Mouse (Mus musculus) lung, embryonic 16.5 days (tissue): Measurements from ENCODE around the gene Slc1a5. TPM values are rescaled to one million over a fixed set of nuclear protein-coding genes. Genes with fewer than 3 reads are reported as not detected.

Experiments used
- ATAC-seq: fragments of 200-750 bp; cut with Nextera tagmentation; 2 replicates; pipeline ENCODE4 v1.8.0; 2017; ENCODE audit warnings: low read depth, mild to moderate bottlenecking, moderate library complexity
- H3K27ac ChIP-seq: fragments of 300-500 bp; sonication (generic); 2 replicates; pipeline ENCODE4 v1.5.1; 2014; ENCODE audit warnings: mild to moderate bottlenecking, control low read depth, low read length
- H3K27me3 ChIP-seq: fragments of 300-500 bp; sonication (generic); 2 replicates; pipeline ENCODE4 v1.6.1; 2014; ENCODE audit warnings: low read depth, low read length, mixed read lengths; ENCODE audit not compliant: control insufficient read depth, insufficient read depth
- H3K36me3 ChIP-seq: fragments of 300-500 bp; sonication (generic); 2 replicates; pipeline ENCODE4 v1.6.1; 2014; ENCODE audit warnings: low read length; ENCODE audit not compliant: control insufficient read depth, insufficient read depth
- H3K4me1 ChIP-seq: fragments of 300-500 bp; sonication (generic); replicated peaks from 2 replicates; pipeline ENCODE4 v1.6.1; 2014; ENCODE audit warnings: low read length, mixed read lengths; ENCODE audit not compliant: control insufficient read depth, insufficient read depth
- H3K4me2 ChIP-seq: fragments of 300-500 bp; sonication (generic); 2 replicates; pipeline ENCODE4 v1.6.1; 2014; ENCODE audit warnings: low read depth, low read length, control low read depth
- H3K4me3 ChIP-seq: fragments of 300-500 bp; sonication (generic); 2 replicates; pipeline ENCODE4 v1.5.1; 2014; ENCODE audit warnings: mild to moderate bottlenecking, low read length, control low read depth
- H3K9ac ChIP-seq: fragments of 300-500 bp; sonication (generic); 2 replicates; pipeline ENCODE4 v1.6.1; 2014; ENCODE audit warnings: low read length, control low read depth
- H3K9me3 ChIP-seq: fragments of 300-500 bp; sonication (generic); 2 replicates; pipeline ENCODE4 v1.6.1; 2016; ENCODE audit warnings: low read length; ENCODE audit not compliant: control insufficient read depth
- WGBS: fragments of 180-500 bp; shearing (Covaris S2); extraction: QIAGEN DNeasy Blood & Tissue Kit; methylation state at CpG from one replicate; pipeline ENCODE4 v1.1.7; 2014; 5-methylcytosine and 5-hydroxymethylcytosine counted together
- polyA plus RNA-seq: library from polyadenylated mRNA; unstranded; fragments of >200 nt; fragmentation: Nextera tagmentation; extraction: Ambion mirVana; gene quantifications from 2 replicates; pipeline ENCODE4 v1.2.1, GENCODE M21; 2015

Slc1a5 gene
- polyA plus RNA-seq, 1 experiment from 2014 or later = 46.7 TPM

DNA sequence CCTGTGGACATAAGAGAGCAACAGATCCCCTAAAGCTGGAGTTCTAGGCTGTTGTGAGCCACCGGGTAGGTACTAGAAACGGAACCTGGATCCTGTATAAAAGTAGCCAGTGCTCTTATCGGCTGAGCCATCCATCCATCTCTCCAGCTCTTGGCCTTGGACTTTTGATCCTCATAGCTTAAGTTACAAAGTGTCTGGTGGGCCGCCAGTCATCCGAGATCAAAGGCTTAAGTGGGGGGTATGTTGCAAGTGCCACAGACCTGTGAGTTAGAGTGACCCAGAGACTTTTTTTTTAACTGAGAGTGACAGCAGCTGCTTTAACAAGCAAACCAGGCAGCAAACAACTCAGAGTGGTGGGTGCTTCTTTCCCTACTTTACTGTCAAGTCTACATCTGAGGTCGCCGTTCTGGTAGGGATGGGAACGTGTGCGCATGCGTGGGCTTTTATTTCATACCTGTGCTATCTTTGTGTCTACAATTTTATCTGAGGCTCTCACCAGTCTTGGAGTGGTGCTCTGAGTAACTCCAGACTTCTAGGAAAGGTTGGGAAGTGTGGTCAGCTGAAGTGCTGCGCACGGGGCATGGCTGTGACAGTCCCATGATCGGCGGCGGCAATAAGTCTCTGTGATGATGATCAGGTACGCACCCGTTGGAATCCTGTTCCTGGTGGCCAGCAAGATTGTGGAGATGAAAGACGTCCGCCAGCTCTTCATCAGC is 12.0 kb downstream of the Slc1a5 start:
- no peak overlapping the region for H3K9ac ChIP-seq
- 56% methylated on average over 19 of the region's 19 CpGs for whole genome bisulfite sequencing
- no peaks in the 10 kb centered on the region; the same call in none of the 2 replicates for H3K36me3 ChIP-seq
- H3K9me3 ChIP-seq = no peaks in the 10 kb centered on the region
- peak overlapping the region; percentile 83 for H3K27ac ChIP-seq
- H3K4me3 ChIP-seq = peak overlapping the region; percentile 20; the same call in 1 of the 2 replicates
- peak overlapping the region; percentile 36 for H3K4me2 ChIP-seq
- ATAC-seq = peak; percentile 59
- peaks cover 10% of the 10 kb centered on the region for H3K4me1 ChIP-seq
- H3K27me3 ChIP-seq = no peaks in the 10 kb centered on the region

DNA sequence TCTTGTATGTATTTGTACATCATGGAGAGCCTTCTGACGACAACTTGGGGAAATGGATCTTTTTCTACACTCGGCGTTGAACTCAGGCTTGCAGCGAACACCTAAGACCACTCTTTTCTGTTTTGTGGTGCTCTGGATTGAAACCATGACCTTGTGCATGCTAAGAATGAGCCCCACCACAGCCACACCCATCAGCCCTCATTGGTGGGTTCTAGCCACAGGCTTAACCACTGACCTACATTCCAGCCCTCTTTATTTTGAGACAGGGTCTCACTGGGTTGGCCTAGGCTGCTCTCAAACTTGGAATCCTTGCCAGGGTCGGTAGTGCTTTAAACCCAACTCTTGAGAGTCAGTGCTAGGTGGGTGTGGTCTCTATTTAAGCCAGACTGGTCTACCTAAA is 13.7 kb downstream of the Slc1a5 start:
- no peak for ATAC-seq
- H3K36me3 ChIP-seq = no peaks in the 10 kb centered on the region; the same call in 1 of the 2 replicates
- H3K9me3 ChIP-seq = no peaks in the 10 kb centered on the region
- H3K9ac ChIP-seq = no peak overlapping the region
- no peak overlapping the region for H3K27ac ChIP-seq
- no peak overlapping the region for H3K4me3 ChIP-seq
- H3K4me1 ChIP-seq = peaks cover 10% of the 10 kb centered on the region
- WGBS = 87% methylated on average over 5 of the region's 5 CpGs
- H3K27me3 ChIP-seq = no peaks in the 10 kb centered on the region
- H3K4me2 ChIP-seq = no peak overlapping the region

- H3K4me1 ChIP-seq = 0 out of 2 replicates have a peak, but pooled peaks cover 2% of the 10 kb centered on the region
- no peak overlapping the region for H3K9ac ChIP-seq
- H3K9me3 ChIP-seq = no peaks in the 10 kb centered on the region
- H3K27me3 ChIP-seq = no peaks in the 10 kb centered on the region
- H3K36me3 ChIP-seq = peaks cover 10% of the 10 kb centered on the region
- no peak overlapping the region for H3K4me3 ChIP-seq
- ATAC-seq = peak; percentile 27; the same call in 1 of the 2 replicates
- 32% methylated on average over 8 of the region's 8 CpGs for WGBS
- H3K4me2 ChIP-seq = no peak overlapping the region
- no peak overlapping the region for H3K27ac ChIP-seq
Measured at GRCm38 (mm10) chr7:16804409-16805028, 23.4 kb downstream of the Slc1a5 start.

GRCm38 (mm10) chr7:16807936-16808335 is 26.8 kb downstream of the Slc1a5 start:
- Histone ChIP-seq H3K4me2 (no peak overlapping the region), H3K4me3 (no peak overlapping the region), H3K27ac (no peak overlapping the region), H3K27me3 (no peaks in the 10 kb centered on the region; the same call in 1 of the 2 replicates), H3K4me1 (peaks cover 15% of the 10 kb centered on the region), H3K36me3 (peaks cover 10% of the 10 kb centered on the region), H3K9me3 (no peaks in the 10 kb centered on the region), H3K9ac (no peak overlapping the region)
- ATAC-seq = no peak
- 86% methylated on average over 9 of the region's 9 CpGs for WGBS

DNA sequence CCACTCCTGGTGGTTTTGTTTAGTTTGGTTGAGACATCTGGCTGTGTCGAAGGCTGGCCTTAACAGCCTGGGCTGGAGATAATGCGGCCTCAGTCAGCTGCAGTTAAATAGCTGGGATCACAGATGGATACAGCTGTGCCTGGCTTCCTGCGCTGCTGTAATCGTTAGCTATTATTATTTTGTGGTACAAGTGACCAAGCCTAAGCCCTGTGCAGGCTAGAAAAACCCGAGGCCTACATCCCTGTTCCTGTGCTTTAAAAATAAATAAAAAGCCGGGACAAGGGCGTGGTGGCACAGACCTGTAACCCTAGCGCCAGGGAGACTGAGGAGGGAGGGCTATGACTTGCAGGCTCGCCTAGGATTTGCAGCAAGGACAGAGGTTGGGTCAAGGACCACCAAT is 27.5 kb downstream of the Slc1a5 start:
- no peaks in the 10 kb centered on the region for H3K9me3 ChIP-seq
- 70% methylated on average over 9 of the region's 9 CpGs for WGBS
- no peak overlapping the region for H3K27ac ChIP-seq
- H3K4me2 ChIP-seq = no peak overlapping the region
- no peak overlapping the region for H3K9ac ChIP-seq
- peaks cover 15% of the 10 kb centered on the region for H3K4me1 ChIP-seq
- H3K27me3 ChIP-seq = no peaks in the 10 kb centered on the region; the same call in 1 of the 2 replicates
- peaks cover 10% of the 10 kb centered on the region for H3K36me3 ChIP-seq
- no peak overlapping the region for H3K4me3 ChIP-seq
- ATAC-seq = no peak

GRCm38 (mm10) chr7:16809739-16810138 is 28.6 kb downstream of the Slc1a5 start:
- Histone ChIP-seq H3K9me3 (no peaks in the 10 kb centered on the region), H3K4me2 (no peak overlapping the region), H3K36me3 (peaks cover 13% of the 10 kb centered on the region), H3K27me3 (no peaks in the 10 kb centered on the region; the same call in 1 of the 2 replicates), H3K4me1 (peaks cover 15% of the 10 kb centered on the region), H3K9ac (no peak overlapping the region), H3K4me3 (no peak overlapping the region), H3K27ac (no peak overlapping the region)
- ATAC-seq = peak; percentile 27; the same call in 1 of the 2 replicates
- 21% methylated on average over 10 of the region's 10 CpGs for WGBS

DNA sequence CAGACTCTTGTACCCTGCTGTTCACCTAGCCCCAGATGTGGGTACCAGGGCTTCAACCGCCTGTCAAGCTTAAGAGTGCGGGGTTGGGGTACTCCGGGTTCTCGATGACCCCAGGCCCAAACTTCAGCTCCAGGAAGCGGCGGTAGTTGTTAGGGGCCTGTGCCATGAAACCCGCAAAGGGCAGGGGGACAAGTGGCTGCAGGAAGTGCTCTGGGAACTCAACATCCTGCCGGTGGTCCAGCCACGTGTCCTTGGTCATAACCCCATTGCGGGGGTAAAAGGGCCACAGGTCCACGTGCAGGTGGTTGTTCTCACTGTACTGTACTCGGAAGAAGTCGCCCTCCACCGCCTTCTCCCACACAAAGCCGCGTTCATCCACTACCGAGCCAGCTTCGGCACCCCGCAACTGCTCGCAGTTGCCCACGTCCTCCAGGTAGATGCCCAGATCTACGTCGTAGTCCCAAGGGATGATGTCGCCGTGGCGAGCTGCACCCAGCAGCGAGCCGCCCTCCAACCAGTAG is 29.3 kb downstream of the Slc1a5 start:
- no peaks in the 10 kb centered on the region; the same call in 1 of the 2 replicates for H3K27me3 ChIP-seq
- ATAC-seq = peak; percentile 4; the same call in 1 of the 2 replicates
- peaks cover 13% of the 10 kb centered on the region for H3K36me3 ChIP-seq
- H3K4me1 ChIP-seq = peaks cover 17% of the 10 kb centered on the region
- H3K4me2 ChIP-seq = peak overlapping the region; percentile 84
- H3K9me3 ChIP-seq = no peaks in the 10 kb centered on the region
- no peak overlapping the region for H3K27ac ChIP-seq
- WGBS = 53% methylated on average over 28 of the region's 28 CpGs
- H3K9ac ChIP-seq = peak overlapping the region; percentile 57
- H3K4me3 ChIP-seq = peak overlapping the region; percentile 47

DNA sequence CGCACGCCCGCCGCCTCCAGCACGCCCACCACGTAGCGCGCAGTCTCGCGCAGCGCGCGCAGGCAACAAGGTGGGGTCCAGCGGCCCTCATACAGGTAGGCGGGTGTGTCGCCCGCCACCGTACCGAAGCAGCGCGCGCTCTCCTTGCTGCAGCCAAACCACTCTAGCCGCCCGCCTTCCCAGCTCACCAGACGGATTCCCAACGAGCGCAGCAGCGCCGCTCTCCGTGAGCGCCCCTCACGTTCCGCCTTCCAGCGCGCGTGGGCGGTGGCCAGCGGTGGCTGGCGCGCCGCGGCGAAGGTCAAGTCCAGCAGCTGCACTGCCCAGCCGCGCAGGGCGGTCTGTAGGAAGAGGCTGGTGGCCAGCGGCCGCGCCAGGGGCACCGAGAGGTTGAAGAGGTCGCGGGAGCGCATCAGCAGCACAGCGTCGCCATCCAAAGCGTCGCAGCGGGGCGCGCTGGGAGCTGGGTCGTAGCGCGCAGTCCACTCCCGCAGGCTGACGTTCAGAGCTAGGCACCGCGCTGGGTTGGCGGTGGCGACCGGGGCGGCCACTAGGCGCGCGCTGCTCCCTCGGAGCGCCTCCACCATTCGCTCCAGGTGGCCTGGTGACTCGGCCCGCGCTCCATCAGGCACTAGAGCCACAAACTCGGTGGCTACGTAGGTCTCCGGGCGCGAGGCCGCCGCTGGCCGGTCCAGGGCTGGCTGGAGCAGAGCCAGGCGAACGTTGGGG is 29.9 kb downstream of the Slc1a5 start:
- Histone ChIP-seq H3K9ac (peak overlapping the region; percentile 57), H3K4me1 (peaks cover 21% of the 10 kb centered on the region), H3K27ac (no peak overlapping the region), H3K27me3 (no peaks in the 10 kb centered on the region; the same call in 1 of the 2 replicates), H3K4me2 (peak overlapping the region; percentile 84), H3K36me3 (peaks cover 13% of the 10 kb centered on the region), H3K4me3 (peak overlapping the region; percentile 47), H3K9me3 (no peaks in the 10 kb centered on the region)
- peak; percentile 56 for ATAC-seq
- 8% methylated on average over 90 of the region's 90 CpGs for WGBS
